Mouse (Mus musculus) testis, adult 10 weeks (tissue): ENCODE data around the gene Cdh10. TPM values are rescaled to one million over a fixed set of nuclear protein-coding genes. Genes with fewer than 3 reads are reported as not detected.

Experiments
- polyA plus RNA-seq: library from polyadenylated mRNA; stranded (reverse); fragments of 350-450 nt; fragmentation: Illumina TruSeq; extraction: RNeasy Lipid Tissue Mini Kit (QIAGEN cat#74804); gene quantifications from one replicate; pipeline ENCODE4 v1.2.3, GENCODE M21; 2014; ENCODE audit warnings: low read depth, low replicate concordance

The Cdh10 gene
- polyA plus RNA-seq: 0.18 TPM

GRCm38 (mm10) chr15:18818185-18818973, at the start of gene Cdh10:
Gene Cdh10, plus strand, starts transcription at chr15:18818947.

